Mouse (Mus musculus): ENCODE results near the gene Tprgl. TPM values are rescaled to one million over a fixed set of nuclear protein-coding genes. Genes with fewer than 3 reads are reported as not detected.

Tprgl gene
- polyA plus RNA-seq, 1 experiment from 2014 or later = 151 TPM

- peaks cover 6% of the 10 kb centered on the region for H3K4me1 ChIP-seq (ENCODE audit: insufficient read depth)
- no peak overlapping the region for H3K4me2 ChIP-seq
- peak; percentile 92 for DNase-seq
- no peak overlapping the region for H3K4me3 ChIP-seq (ENCODE audit: low read depth, low read length)
- H3K27me3 ChIP-seq (ENCODE audit: insufficient read depth, low read length) = no peaks in the 10 kb centered on the region
- WGBS = 12% methylated on average over 7 of the region's 7 CpGs
- H3K9me3 ChIP-seq (ENCODE audit: low read depth, low read length) = no peaks in the 10 kb centered on the region
- ATAC-seq (ENCODE audit: insufficient read depth) = no peak
- TF ChIP-seq CTCF (IDR thresholded peaks at IDR 0.05; ENCODE audit: low read depth) = peak; percentile 86
- H3K27ac ChIP-seq (ENCODE audit: low read depth) = no peak overlapping the region
- peaks cover 7% of the 10 kb centered on the region for H3K36me3 ChIP-seq (ENCODE audit: insufficient read depth)
- H3K9ac ChIP-seq = no peak overlapping the region
These were observed 2.8 kb upstream of the Tprgl start for GRCm38 (mm10) chr4:154163296-154163695.

DNA sequence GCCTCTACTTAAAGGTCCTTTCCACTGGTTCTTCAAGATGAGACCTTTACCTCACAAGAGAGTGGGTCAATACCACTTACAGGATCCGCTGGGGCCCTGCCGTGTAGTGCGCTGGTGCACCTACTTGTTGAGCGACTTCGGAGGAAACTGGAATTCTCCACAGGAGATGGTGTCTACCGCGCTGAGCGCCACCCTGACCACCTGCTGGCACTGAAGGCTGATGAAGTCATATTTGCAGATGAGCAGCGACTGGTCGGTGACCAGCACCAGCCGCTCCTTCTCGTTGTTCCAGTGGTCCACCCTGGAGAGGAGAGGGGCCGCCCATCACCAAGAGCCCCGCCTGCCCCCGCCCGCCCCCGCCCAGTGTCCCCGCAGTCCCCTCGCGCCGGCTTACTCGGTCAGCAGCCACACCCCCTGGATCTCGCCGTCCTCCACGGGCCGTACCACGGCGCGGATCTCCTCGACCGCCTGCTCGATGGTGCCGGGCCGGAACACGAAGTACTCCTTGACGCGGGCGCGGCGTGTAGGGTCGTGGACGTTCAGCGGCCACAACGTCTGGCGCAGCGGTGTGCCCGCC, 417 bp downstream of the Tprgl start:
- DNase-seq = no peak
- Histone ChIP-seq H3K27me3 (ENCODE audit: insufficient read depth, low read length) (no peaks in the 10 kb centered on the region), H3K4me2 (peak overlapping the region; percentile 70), H3K9me3 (ENCODE audit: low read depth, low read length) (no peaks in the 10 kb centered on the region), H3K4me1 (ENCODE audit: insufficient read depth) (peaks cover 6% of the 10 kb centered on the region), H3K9ac (peak overlapping the region; percentile 71), H3K27ac (ENCODE audit: low read depth) (peak overlapping the region; percentile 65), H3K36me3 (ENCODE audit: insufficient read depth) (peaks cover 38% of the 10 kb centered on the region), H3K4me3 (ENCODE audit: low read depth, low read length) (peak overlapping the region; percentile 88)
- 1% methylated on average over 47 of the region's 47 CpGs for WGBS
- TF ChIP-seq CTCF (IDR thresholded peaks at IDR 0.05; ENCODE audit: low read depth) = no peak
- peak; percentile 61 for ATAC-seq (ENCODE audit: insufficient read depth)

GRCm38 (mm10) chr4:154159002-154159401, 1.5 kb downstream of the Tprgl start:
- TF ChIP-seq CTCF (IDR thresholded peaks at IDR 0.05; ENCODE audit: low read depth) = peak; percentile 100
- Histone ChIP-seq H3K9me3 (ENCODE audit: low read depth, low read length) (no peaks in the 10 kb centered on the region), H3K4me3 (ENCODE audit: low read depth, low read length) (peak overlapping the region; percentile 88; the same call in 1 of the 2 replicates), H3K27ac (ENCODE audit: low read depth) (no peak overlapping the region), H3K36me3 (ENCODE audit: insufficient read depth) (peaks cover 46% of the 10 kb centered on the region), H3K4me1 (ENCODE audit: insufficient read depth) (peaks cover 6% of the 10 kb centered on the region), H3K27me3 (ENCODE audit: insufficient read depth, low read length) (no peaks in the 10 kb centered on the region), H3K9ac (no peak overlapping the region), H3K4me2 (peak overlapping the region; percentile 70)
- 17% methylated on average over 6 of the region's 6 CpGs for WGBS
- ATAC-seq (ENCODE audit: insufficient read depth) = peak; percentile 23; the same call in 1 of the 2 replicates
- peak; percentile 91 for DNase-seq

DNA sequence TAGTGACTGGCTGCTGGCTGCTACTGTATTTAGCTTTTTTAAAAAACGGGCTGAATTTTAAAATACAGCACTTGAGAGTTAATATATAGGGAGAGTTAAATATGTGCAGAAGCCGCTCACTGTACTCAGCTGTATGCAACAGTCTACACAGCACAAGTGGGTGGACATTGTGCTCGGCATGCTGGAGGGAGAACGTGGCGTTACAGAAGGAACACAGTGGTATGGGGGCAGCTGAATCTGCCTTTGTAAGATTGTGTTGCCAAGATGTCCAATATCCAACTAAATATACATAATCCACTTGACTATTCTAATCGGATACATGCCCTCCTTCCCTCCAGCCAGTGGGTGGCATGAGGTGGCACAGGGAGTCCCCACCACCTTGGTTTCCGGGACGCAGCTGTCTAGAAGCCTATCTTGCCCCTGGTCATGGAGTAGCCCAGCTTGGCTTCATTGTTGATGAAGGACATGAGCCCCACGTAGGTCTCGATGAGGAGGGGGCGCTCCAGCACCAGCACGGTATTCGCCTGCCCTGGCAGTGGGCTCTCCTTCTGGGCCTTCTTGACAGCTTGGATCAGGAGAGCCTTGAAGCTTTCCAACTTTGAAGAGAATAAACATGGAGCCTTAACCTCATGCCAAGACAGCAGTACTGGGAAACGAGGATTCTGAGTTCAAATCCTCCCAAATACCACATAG, 2.4 kb downstream of the Tprgl start:
- no peak for TF ChIP-seq CTCF (IDR thresholded peaks at IDR 0.05; ENCODE audit: low read depth)
- Histone ChIP-seq H3K4me3 (ENCODE audit: low read depth, low read length) (no peak overlapping the region), H3K9ac (no peak overlapping the region), H3K27ac (ENCODE audit: low read depth) (no peak overlapping the region), H3K36me3 (ENCODE audit: insufficient read depth) (peaks cover 52% of the 10 kb centered on the region), H3K4me2 (no peak overlapping the region), H3K9me3 (ENCODE audit: low read depth, low read length) (no peaks in the 10 kb centered on the region), H3K4me1 (ENCODE audit: insufficient read depth) (peaks cover 6% of the 10 kb centered on the region), H3K27me3 (ENCODE audit: insufficient read depth, low read length) (no peaks in the 10 kb centered on the region)
- ATAC-seq (ENCODE audit: insufficient read depth) (no peak), DNase-seq (no peak)
- 90% methylated on average over 14 of the region's 14 CpGs for WGBS

- Histone ChIP-seq H3K36me3 (ENCODE audit: insufficient read depth) (peaks cover 70% of the 10 kb centered on the region), H3K4me1 (ENCODE audit: insufficient read depth) (peaks cover 6% of the 10 kb centered on the region), H3K27ac (ENCODE audit: low read depth) (no peak overlapping the region), H3K4me3 (ENCODE audit: low read depth, low read length) (no peak overlapping the region), H3K9me3 (ENCODE audit: low read depth, low read length) (no peaks in the 10 kb centered on the region), H3K9ac (no peak overlapping the region), H3K27me3 (ENCODE audit: insufficient read depth, low read length) (no peaks in the 10 kb centered on the region), H3K4me2 (no peak overlapping the region)
- ATAC-seq (ENCODE audit: insufficient read depth) (no peak), DNase-seq (no peak)
- WGBS = 77% methylated on average over 7 of the region's 7 CpGs
- no peak for TF ChIP-seq CTCF (IDR thresholded peaks at IDR 0.05; ENCODE audit: low read depth)
These were observed 4.4 kb downstream of the Tprgl start for GRCm38 (mm10) chr4:154156050-154156449.

GRCm38 (mm10) chr4:154154104-154154503, 6.4 kb downstream of the Tprgl start:
- no peak for TF ChIP-seq CTCF (IDR thresholded peaks at IDR 0.05; ENCODE audit: low read depth)
- 59% methylated on average over 11 of the region's 11 CpGs for WGBS
- Histone ChIP-seq H3K4me1 (ENCODE audit: insufficient read depth) (peaks cover under 1% of the 10 kb centered on the region; the same call in 1 of the 2 replicates), H3K36me3 (ENCODE audit: insufficient read depth) (peaks cover 75% of the 10 kb centered on the region), H3K9me3 (ENCODE audit: low read depth, low read length) (no peaks in the 10 kb centered on the region), H3K27me3 (ENCODE audit: insufficient read depth, low read length) (no peaks in the 10 kb centered on the region), H3K4me2 (no peak overlapping the region), H3K9ac (no peak overlapping the region), H3K27ac (ENCODE audit: low read depth) (no peak overlapping the region), H3K4me3 (ENCODE audit: low read depth, low read length) (no peak overlapping the region)
- DNase-seq = no peak
- ATAC-seq (ENCODE audit: insufficient read depth) = no peak

DNA sequence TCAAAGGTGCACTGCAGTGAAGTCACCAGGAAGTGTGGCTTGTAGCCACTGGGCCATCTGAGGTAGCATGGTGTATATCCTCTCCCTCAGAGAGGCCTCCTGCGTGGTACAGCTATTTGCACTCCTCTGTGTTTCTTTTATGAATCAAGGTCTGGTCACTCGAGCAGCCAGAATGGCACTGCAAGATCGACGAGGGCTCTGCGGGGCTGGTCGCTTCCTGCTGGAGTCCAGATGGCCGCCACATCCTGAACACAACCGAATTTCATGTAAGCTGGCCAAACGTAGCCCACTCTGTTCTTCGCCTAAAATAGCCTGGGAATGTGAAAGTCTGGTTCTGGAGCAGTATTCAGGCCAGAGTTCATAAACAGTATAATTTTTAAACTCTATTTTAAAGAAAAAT, 14.1 kb downstream of the Tprgl start:
- peaks cover 7% of the 10 kb centered on the region for H3K27me3 ChIP-seq (ENCODE audit: insufficient read depth, low read length)
- peaks cover 30% of the 10 kb centered on the region for H3K36me3 ChIP-seq (ENCODE audit: insufficient read depth)
- H3K4me2 ChIP-seq = no peak overlapping the region
- no peak overlapping the region for H3K4me3 ChIP-seq (ENCODE audit: low read depth, low read length)
- H3K9ac ChIP-seq = no peak overlapping the region
- WGBS = 81% methylated on average over 10 of the region's 10 CpGs
- no peaks in the 10 kb centered on the region for H3K9me3 ChIP-seq (ENCODE audit: low read depth, low read length)
- no peak for DNase-seq
- ATAC-seq (ENCODE audit: insufficient read depth) = no peak
- no peak overlapping the region for H3K27ac ChIP-seq (ENCODE audit: low read depth)
- TF ChIP-seq CTCF (IDR thresholded peaks at IDR 0.05; ENCODE audit: low read depth) = no peak
- 0 out of 2 replicates have a peak, but pooled peaks cover 6% of the 10 kb centered on the region for H3K4me1 ChIP-seq (ENCODE audit: insufficient read depth)
